Mouse (Mus musculus) hindlimb bud, embryonic 11.5 days (tissue): Measurements from ENCODE around the gene Btbd9.
"Not testable (repeated sequence)": the region's sequence is repeated elsewhere in the genome, so short reads cannot be mapped to it uniquely, and the experiment has no call there.

Experiments used
- DNase-seq: peaks from one replicate; pipeline ENCODE4 v3.0.0-alpha.2; 2012; ENCODE audit warnings: low read depth, low spot score; ENCODE audit errors: extremely low spot score

The Btbd9 gene

DNA sequence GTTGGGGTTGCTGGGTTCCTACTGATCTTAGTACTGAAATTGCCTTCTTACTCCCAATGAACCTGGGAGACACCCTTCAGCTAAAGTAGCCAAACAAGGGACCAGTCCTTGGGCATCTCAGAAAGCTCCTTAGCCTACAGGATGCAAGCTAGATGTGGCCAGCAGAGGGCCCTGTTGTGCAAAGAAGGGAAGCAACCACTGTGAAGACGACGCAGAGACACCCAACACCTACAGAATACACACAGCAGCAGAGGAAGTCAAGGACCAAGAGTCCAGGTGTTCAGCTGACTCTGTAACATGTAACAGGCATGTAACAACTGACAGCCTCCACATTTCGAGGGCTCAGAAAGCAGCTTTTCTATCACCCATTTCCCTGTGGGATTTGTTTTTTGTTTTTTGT, 16.8 kb downstream of the Btbd9 start:
- DNase-seq = no peak

DNA sequence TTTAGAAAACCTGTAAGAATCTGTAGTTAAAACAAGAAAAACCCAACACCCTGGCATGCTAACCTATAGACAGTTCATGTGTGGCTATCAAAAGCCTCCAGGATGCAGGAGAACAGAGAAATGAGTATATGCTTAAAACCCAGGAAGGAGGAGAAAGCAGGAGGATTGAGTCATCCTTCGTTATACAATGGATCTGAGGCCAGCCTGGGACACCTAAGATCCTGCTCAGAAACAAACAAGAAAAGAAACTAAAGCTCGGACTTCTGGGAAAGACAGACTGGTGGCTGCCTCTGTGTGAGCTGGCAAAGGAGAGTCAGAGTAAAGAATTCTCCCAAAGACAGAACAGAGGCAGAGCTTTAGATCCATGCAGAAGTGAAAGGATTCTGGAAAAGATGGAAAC, 17.7 kb downstream of the Btbd9 start:
- no peak for DNase-seq

DNA sequence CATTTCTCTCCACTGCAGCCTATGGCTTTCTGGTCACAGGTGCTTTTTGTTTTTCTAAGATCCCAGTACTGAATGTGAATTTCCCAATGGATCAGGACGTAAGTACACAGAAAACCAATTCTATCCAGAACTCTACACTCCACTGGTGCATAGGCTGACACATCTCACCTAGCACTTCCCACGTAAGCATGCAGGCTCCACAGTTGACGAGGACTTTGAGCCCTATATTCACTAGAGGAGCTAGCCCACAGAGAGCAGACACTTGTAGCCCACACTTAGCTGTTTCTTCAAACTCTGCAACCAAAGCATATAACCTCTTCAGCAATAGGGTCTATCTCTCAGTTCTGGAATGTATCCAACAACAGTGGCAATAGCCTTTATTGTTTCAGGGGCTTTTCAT, 19.8 kb downstream of the Btbd9 start:
- no peak for DNase-seq

DNA sequence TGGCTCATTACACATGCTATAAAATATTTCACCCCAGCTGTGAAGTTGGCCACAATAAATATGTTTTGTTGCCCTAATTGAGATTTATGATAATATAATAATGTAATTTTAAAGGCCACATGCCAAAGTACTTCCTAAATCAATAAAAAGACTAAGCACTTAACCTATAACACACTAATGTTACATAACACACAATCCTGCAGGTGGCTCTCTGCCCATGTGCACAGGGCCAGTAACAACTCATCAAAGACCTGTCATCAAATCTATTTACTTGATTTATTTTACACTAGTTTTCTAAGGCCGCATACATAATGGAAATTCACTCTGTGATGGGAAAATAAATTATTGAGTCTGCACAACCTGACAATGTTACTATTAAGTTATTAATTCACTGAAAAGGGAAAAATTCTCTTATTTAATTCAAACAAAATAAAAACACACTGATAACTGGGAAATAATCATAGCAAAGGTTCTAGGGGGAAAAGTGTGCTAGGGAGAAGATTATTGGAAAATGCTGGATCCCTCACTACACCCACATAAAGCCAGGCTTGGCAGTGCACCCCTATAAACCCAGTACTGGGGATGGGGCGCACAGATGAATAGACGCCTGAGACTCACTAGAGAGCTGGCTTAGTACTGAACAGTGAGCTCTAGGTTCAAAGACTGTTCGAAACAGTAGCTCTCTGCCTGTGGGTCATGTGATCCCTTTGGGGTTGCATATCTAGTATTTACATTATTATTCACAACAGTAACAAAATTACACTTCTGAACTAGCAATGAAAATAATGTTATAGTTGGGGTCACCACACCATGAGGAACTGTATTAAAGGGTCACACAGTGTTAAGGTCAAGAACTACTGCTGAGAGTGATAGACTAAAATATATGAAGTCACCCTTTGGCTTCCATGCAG, 23.0 kb downstream of the Btbd9 start:
- DNase-seq = no peak

DNA sequence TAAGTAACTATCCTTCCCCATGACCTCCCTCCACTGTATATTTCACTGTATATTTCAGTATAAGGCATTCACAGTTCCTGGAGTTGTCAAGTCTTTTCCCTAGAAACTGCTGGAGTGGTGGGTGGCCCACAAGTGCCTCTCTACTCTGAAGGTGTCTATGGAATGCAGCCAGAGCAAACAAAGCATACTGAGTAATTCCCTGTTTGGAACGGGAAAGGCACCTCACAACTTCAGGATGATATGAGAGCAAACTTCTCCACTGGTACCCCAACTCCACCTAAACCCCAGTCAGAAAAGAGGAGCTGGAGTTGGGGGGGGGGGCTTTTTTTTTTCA, 25.5 kb downstream of the Btbd9 start:
- DNase-seq = no peak

DNA sequence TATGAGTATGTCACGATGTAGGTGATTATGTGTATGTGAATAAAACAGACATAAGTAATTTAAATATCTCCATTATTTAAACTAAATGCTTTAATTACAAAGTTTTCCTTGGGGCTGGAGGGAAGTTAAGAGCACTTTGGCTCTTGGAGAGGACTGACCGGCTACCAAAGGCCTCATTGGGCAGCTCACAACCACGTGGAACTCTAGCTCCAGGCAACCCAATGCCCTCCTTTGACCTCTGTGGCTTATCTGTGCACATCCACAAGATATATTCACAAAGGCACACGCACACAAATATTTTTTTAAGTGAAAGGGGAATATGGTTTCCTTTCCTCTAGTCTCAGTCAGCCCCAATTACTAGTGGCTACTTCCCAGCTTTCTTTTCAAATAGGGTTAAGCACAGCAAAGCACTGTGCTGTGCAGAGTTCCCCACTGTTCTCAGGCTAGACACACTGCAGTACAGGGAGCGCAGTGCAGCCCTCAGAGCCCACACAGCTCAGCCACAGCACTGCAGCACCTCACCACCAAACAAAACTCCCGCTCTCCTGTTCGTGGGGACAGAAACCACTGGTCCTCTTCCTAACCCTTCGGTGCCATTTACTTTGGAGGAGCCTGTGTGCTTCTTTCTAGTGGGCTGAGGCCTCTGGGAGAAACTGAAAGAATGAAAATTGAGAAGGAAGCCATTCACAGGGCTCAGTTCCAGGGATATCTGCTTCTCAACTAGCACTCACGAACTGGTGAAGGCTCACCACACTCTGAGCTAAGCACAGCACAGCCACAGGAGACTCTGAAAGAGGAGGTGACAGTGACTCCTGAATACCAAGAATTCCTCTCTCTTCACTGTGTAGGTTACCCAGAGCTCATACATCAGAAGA, 26.2 kb downstream of the Btbd9 start:
- DNase-seq = no peak

DNA sequence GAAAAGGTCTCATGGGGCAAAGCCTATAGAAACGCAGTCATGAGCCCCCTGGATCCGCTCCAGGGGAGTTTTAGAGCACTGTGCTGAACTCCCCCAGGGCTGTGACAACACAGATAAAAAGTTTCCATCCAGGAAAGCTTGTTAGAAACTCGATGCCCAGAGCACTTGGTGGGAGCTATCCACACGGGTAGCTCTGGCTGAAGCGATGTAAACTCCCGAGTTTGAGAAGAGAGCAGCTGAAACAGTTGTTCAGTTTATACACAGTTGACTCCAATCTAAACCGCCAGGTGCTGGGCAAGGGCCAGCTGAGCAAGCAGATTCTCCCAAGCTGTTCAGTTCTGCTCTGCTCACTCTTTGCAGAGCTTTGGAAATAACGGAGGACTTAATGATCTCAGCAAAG, 37.2 kb downstream of the Btbd9 start:
- DNase-seq = no peak

DNA sequence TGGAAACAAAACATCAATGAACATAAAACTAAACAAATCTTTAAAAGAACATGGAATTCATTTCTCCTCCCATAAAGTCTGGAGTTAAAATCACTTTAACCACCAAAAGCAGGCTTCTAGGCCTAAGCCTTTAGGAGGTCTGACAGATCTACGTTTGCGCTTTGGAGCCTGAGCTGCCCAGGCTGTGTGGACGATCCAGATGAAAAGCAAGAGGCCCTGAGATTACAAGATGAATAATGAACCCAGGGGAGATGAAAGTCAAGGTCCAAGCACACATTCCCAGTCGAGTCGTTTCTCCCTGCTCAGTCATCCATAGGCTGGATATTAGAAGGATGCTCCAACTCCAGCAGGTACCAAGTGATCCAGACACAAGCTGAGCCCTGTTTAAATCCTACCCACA, 39.6 kb downstream of the Btbd9 start:
- no peak for DNase-seq

DNA sequence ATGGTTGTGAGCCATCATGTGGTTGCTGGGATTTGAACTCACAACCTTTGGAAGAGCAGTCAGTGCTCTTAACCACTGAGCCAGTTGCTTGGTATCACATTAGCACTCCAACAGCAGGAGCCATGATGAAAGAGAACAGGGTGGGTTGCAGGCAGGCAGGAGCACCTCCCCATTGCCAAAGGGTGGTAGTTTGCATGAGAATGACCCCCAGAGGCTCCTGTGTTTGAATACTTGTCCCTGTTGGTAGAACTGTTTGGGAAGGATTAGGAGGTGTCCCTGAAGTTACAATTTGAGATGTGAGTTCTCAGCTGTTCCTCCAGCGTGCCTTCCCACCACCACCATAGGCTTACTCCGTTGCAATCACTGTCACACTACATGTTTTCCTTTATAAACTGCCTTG, 43.2 kb downstream of the Btbd9 start:
- no peak for DNase-seq

DNA sequence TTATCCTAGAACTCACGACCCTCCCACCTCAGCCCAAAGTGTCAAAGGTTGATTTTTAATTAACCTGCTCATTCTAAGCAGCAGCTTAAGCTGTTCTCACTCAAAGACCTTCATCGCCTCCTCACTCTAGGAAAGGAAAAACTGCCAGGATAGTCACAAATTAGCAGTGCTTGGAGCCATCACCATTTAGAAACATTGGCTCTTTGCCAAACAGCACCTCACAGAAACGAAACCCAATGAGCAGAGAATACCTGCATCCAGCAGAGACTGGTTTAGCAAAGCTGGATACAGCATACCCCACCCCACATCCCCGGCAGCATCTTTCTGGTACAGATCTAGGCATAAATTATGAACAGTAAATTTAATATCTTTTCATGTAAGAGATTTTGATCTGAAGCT, 45.7 kb downstream of the Btbd9 start:
- no peak for DNase-seq

DNA sequence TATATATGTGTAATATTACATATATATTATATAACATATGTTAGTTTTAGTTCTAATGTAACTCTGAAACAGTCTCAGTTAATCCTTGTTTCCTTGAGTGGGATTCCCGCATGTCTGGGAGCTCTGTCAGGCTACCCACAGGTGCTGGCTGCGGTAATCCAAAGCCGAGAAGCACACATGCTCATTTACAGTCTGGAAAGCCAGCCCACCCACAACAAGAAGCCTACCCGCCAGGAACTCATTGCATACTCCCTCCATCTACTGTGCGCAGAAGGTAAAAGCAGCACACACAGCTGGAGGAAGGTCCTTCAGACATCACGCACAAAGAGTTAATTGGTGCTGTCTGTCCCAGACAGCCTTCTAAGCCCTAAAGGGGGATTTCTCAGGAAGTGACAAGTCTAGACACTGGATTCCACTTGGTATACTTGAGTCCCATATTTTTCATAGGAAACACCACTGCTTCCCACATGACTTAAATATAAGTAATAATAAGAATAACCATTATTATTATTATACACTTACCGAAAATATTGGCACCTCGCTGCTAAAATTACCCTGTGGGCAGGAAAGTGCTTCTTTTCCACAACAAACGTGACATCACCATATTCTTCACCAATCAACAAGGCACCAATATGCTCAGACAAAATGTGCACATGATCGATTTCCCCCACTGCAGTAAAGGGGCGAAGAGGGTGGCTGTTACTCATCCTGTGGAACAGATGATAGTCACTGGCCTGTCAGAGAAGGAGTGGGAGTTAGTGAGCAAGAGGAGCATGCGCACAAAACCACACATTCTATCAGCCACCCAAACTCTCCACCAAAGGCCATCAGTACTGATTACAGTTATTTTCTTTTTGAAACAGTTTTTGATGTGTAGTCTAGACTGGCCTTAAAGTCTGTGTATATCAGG, 46.4 kb downstream of the Btbd9 start:
- DNase-seq = no peak

DNA sequence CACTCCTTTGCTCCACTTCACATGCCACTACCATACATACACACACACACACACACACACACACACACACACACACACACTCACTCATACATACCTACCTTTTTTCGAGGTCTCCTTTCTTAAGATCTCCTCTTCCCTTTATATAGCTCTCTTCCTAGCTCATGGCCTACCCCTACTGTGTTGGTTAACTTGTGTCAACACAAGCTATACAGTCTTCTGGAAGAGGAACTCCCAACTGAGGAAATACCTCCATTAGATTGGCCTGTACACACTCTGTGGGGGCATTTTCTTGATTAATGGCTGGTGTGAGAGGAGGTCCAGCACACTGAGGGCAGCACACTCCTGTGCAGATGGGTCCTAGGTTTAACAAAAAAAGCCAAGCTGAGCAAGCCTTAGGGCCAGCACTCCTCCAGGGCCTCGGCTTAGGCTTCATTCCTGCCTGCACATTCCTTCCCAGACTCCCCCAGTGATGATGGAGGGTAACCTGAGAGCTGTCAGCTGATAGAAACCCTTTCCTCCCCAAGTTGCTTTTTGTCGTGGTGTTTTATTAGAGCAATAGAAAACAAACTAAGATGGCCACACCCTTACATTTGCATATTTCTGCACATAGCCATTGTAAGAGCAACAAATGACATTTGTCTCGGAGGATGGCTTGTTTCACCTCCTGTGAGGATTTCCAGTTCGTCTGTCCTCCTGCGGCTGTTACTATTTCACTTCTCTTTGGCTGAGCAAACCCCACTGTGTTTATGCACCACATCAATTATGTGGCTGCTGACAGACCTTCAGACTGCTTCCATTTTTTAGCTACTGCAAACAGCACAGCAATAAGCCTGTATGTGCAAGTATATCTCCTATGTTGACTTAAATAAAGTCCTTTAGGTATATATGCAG, 50.6 kb downstream of the Btbd9 start:
- no peak for DNase-seq

DNA sequence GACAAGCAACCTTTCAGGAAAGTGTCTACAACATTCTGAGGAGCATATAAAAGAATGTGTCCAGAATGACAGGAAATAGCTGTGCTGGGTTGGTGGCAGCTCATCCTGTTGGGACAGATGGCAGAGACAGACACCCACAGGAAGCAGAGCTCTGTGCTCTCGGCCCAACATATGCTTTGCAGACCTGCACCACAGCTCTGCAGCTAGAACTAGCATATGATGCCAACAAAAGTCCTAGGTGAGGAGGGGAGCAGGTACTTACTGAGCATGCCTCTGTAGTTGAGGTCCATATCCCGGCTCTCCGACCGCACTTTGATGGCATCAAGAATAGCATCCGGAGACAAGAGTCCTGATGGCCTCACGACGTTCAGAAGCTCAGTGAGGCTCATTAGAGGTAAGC, 51.8 kb downstream of the Btbd9 start:
- DNase-seq = no peak

DNA sequence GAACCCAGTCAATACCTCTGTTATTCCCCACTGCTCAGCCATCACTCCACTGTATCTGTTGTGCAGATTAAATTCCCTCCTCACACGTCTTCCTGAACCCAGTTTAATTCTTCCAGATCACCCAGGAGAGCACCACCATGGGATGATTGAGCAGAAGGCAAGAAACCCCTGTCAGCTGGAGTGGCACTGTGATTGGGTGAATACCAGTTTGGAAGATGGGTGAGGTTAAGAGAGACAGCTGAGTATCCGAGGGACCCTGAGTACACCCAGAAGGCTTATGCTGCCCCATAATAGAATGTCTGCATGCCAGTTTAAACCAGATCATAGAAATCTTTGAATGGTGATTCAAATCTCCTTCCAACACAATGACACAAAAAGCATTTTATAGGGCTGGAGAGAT, 52.5 kb downstream of the Btbd9 start:
- no peak for DNase-seq

DNA sequence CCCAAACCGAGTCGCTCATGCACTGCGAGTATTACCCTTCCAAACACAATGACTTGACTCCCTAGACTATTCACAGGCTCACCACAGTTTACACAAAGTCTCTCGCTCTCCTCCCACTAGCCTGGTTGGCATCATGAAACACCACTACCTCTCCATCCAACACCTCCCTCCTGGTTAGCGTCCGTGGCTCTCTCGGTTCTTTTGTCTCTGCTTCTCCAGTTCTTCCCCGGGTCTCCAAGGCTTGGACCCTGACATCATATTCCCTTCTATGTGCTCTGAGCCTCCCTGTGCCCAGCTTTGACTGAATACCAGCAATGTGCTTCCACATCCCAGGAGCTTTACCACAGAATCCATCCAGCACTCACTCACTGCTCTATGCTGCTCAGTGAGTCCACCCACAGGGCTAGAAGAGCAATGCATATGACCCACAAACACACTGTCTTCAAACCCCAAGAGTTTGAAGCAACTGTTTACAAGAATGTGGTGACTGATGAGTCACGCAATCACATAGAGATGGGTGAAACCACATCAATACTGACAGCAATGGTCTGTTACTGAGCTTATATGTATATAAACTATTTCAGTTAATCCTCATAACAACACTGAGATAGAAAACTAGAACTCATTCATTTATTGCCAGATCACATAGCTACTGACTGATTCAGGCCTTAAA, 53.7 kb downstream of the Btbd9 start:
- DNase-seq = no peak

DNA sequence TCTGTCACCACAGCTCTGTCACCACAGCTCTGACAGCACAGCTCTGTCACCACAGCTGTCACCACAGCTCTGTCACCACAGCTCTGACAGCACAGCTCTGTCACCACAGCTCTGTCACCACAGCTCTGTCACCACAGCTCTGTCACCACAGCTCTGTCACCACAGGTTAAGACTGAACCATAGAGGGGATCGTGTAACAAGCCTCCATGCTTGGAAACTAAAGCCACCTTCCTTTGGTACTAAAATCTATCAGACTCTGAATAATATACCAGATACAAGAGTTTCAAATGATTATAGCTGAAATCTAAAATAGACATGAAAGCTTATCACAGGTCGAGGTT, 57.1 kb downstream of the Btbd9 start:
- not testable (repeated sequence) for DNase-seq

DNA sequence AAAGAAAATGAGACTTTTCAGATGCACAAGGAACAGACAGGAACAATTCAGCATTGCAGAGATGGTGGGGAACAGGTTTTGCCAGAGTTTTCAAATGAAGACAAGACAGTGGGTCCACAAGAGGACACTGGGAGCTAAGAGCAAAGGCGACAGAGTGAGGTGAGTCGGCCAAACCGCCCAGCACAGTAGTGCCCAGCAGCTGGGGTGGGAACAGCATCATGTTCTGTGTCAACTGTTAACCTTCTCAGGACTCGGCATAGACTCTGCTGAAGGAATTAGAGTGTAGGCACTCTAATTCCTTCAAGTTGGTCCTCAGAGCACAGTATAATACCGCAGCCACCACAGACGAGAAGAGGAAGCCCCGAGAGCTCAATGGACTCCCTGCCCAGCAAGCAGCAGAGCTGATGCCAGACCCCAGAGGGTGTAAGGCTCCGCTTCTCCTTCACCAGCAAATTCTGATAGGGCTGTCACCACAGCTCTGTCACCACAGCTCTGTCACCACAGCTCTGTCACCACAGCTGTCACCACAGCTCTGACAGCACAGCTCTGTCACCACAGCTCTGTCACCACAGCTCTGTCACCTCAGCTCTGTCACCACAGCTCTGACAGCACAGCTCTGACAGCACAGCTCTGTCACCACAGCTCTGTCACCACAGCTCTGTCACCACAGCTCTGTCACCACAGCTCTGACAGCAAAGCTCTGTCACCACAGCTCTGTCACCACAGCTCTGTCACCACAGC, 57.7 kb downstream of the Btbd9 start:
- DNase-seq = no peak

DNA sequence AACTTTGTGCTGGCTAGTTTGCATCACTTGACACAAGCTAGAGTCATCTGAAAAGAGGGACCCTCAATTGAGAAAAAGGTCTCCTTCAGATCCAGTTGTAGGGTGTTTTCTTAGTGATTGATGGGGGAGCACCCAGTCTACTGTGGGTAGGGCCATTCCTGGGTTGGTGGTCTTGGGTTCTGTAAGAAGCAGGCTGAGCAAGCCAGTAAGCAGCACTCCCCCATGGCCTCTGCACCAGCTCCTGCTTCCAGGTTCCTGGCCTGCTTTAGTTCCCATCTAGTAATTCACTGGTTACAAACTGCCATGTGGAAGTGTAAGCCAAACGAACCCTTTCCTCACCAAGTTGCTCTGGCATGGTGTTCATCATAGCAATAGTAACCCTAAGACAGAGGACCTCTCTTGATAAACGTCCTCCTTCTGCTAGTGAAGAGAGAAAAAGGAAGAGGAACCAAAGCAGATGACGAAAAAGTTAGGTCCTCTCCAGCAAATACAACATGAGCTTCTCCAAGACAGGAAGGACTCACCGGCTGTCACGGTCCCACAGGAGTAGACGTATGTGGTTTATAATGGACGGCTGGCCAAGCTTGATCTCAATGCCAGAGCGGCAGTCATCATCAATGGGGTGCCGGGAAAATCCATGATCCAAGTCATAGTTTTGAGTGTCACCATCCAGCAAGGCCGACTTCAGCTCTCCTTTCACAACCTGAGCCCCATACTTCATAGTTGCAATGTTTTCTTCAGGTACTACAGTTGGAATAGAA, 59.5 kb downstream of the Btbd9 start:
- no peak for DNase-seq
